In genomic region chr7:99845533-99846236, GRCm38 (mm10) we compare ENCODE assay signal across 30 mouse cellular contexts. TPM values are rescaled to one million over a fixed set of nuclear protein-coding genes. Genes with fewer than 3 reads are reported as not detected.
DNase-seq lines count a peak whose midpoint lies in the region; ATAC-seq and TF ChIP-seq lines count a peak whose summit lies in the region.
"Had no signal": no experiment of that assay in that cellular context is flagged by ENCODE, and none has a peak within 500 bp of the region (broad histone marks: within the 10 kb centered on the region; RNA-seq: fewer than 3 reads in every experiment).

No protein-coding gene starts in this region.

- no peaks in the 10 kb centered on the region for H3K9me3 ChIP-seq in heart, embryonic 12.5 days (replicated peaks)
- H3K9me3 ChIP-seq in heart, embryonic 15.5 days (replicated peaks): no peaks in the 10 kb centered on the region
- H3K9me3 ChIP-seq in hindbrain, embryonic 11.5 days (ENCODE audit: control insufficient read depth, low read length): no peaks in the 10 kb centered on the region
- H3K9me3 ChIP-seq: hindbrain, embryonic 15.5 days; liver, embryonic 12.5 days; midbrain, embryonic 13.5 days; stomach, embryonic 15.5 days had no signal

- no peak overlapping the region for H3K4me2 ChIP-seq in heart, embryonic 12.5 days
- no peak overlapping the region; the same call in 1 of the 2 replicates for H3K4me2 ChIP-seq in heart, embryonic 15.5 days
- H3K4me2 ChIP-seq in myocyte (ENCODE audit: low read depth): peak overlapping the region; percentile 24
- no peak overlapping the region for H3K4me2 ChIP-seq in hindbrain, embryonic 11.5 days (replicated peaks; ENCODE audit: low read depth, low read length)
- H3K4me2 ChIP-seq: hindbrain, embryonic 15.5 days; liver, embryonic 12.5 days; midbrain, embryonic 13.5 days; stomach, embryonic 15.5 days had no signal

- peaks cover 15% of the 10 kb centered on the region for H3K4me1 ChIP-seq in heart, embryonic 12.5 days (replicated peaks)
- H3K4me1 ChIP-seq in heart, embryonic 15.5 days (replicated peaks): peaks cover 5% of the 10 kb centered on the region
- H3K4me1 ChIP-seq in hindbrain, embryonic 11.5 days (replicated peaks; ENCODE audit: control insufficient read depth, insufficient read depth, low read length): no peaks in the 10 kb centered on the region
- H3K4me1 ChIP-seq: stomach, embryonic 15.5 days had no signal

- peaks cover 68% of the 10 kb centered on the region for H3K36me3 ChIP-seq in heart, embryonic 12.5 days
- H3K36me3 ChIP-seq in heart, embryonic 15.5 days: peaks cover 67% of the 10 kb centered on the region
- H3K36me3 ChIP-seq in myocyte (ENCODE audit: control insufficient read depth, insufficient read depth): peaks cover 32% of the 10 kb centered on the region
- H3K36me3 ChIP-seq in hindbrain, embryonic 11.5 days (ENCODE audit: control insufficient read depth, insufficient read depth, low read length): peaks cover 5% of the 10 kb centered on the region; the same call in 1 of the 2 replicates

- H3K27ac ChIP-seq in heart, embryonic 12.5 days (ENCODE audit: poor library complexity, severe bottlenecking): peak overlapping the region; percentile 83
- peak overlapping the region; percentile 74 for H3K27ac ChIP-seq in heart, embryonic 15.5 days
- no peak overlapping the region for H3K27ac ChIP-seq in hindbrain, embryonic 11.5 days (ENCODE audit: low read depth, low read length)
- H3K27ac ChIP-seq: hindbrain, embryonic 15.5 days; liver, embryonic 12.5 days; macrophage; midbrain, embryonic 13.5 days; stomach, embryonic 15.5 days had no signal

- DNase-seq in heart, adult 11 months: peak; percentile 44
- DNase-seq in heart, postnatal 10 days: no peak
- no peak for DNase-seq in heart, postnatal 36 days
- DNase-seq in hindbrain, embryonic 11.5 days (ENCODE audit: low spot score): no peak
- no peak for DNase-seq in adrenal gland, adult 18-20 months (ENCODE audit: low spot score in 2 of 2)
- DNase-seq: adrenal gland, adult 2 months; adrenal gland, postnatal 36 days; cerebellum, adult 18-20 months; cerebellum, postnatal 14 days; gastrocnemius, postnatal 14 days; kidney, adult 9 months; kidney, postnatal 10 days; layer of hippocampus, postnatal 36 days; left cerebral cortex, postnatal 4 days; liver, postnatal 0 days; retina, postnatal 1 day; right cerebral cortex, postnatal 14 days; thymus, postnatal 14 days had no signal

- intact Hi-C loops in heart, postnatal 10 days (cut with DNase I): no loop called here
- intact Hi-C loops in heart, postnatal 36 days (cut with DNase I): no loop called here

- H3K9ac ChIP-seq in heart, embryonic 12.5 days: no peak overlapping the region
- no peak overlapping the region for H3K9ac ChIP-seq in heart, embryonic 15.5 days
- H3K9ac ChIP-seq in hindbrain, embryonic 11.5 days (ENCODE audit: low read depth, low read length): no peak overlapping the region
- H3K9ac ChIP-seq: hindbrain, embryonic 15.5 days; liver, embryonic 12.5 days; liver, postnatal 0 days; midbrain, embryonic 13.5 days; stomach, embryonic 15.5 days had no signal

- H3K79me2 ChIP-seq in myocyte (ENCODE audit: control insufficient read depth, insufficient read depth): peaks cover 6% of the 10 kb centered on the region

- ATAC-seq in heart, embryonic 12.5 days (ENCODE audit: insufficient number of reproducible peaks, low FRiP score): no peak
- no peak for ATAC-seq in heart, embryonic 15.5 days (replicated peaks; ENCODE audit: insufficient number of reproducible peaks, insufficient read depth, low FRiP score, low read depth)
- no peak for ATAC-seq in hindbrain, embryonic 11.5 days (ENCODE audit: low FRiP score)
- ATAC-seq: forebrain, embryonic 16.5 days; inflammation-experienced regulatory T-cells, adult 6 months; liver, embryonic 12.5 days; liver, postnatal 0 days; midbrain, embryonic 13.5 days had no signal

- no peak overlapping the region for H3ac ChIP-seq in myocyte (ENCODE audit: control insufficient read depth, insufficient read length)

- WGBS in heart, embryonic 12.5 days: 85% methylated on average over 8 of the region's 8 CpGs
- WGBS in heart, embryonic 15.5 days: 82% methylated on average over 8 of the region's 8 CpGs
- 96% methylated on average over 8 of the region's 8 CpGs for WGBS in hindbrain, embryonic 11.5 days

- H3K4me3 ChIP-seq in heart, embryonic 12.5 days: no peak overlapping the region
- no peak overlapping the region for H3K4me3 ChIP-seq in heart, embryonic 15.5 days
- no peak overlapping the region for H3K4me3 ChIP-seq in myocyte
- no peak overlapping the region for H3K4me3 ChIP-seq in hindbrain, embryonic 11.5 days (ENCODE audit: low read depth, low read length)
- H3K4me3 ChIP-seq: erythroblast, embryonic 14.5 days; hindbrain, embryonic 15.5 days; liver, embryonic 12.5 days; midbrain, embryonic 13.5 days; stomach, embryonic 15.5 days had no signal

- H3K27me3 ChIP-seq in heart, embryonic 12.5 days (replicated peaks): no peaks in the 10 kb centered on the region
- H3K27me3 ChIP-seq in heart, embryonic 15.5 days: no peaks in the 10 kb centered on the region
- H3K27me3 ChIP-seq in myocyte (ENCODE audit: control insufficient read depth, insufficient read depth, insufficient read length): no peaks in the 10 kb centered on the region
- no peaks in the 10 kb centered on the region for H3K27me3 ChIP-seq in hindbrain, embryonic 11.5 days (ENCODE audit: control insufficient read depth, insufficient read depth, low read length)
- H3K27me3 ChIP-seq: hindbrain, embryonic 15.5 days; liver, embryonic 12.5 days; midbrain, embryonic 13.5 days; stomach, embryonic 15.5 days had no signal

- TF ChIP-seq POLR2A in myocyte (IDR thresholded peaks at IDR 0.05; ENCODE audit: insufficient read length, low read depth): no peak

TF ChIP-seq in myocyte, 11 proteins besides CTCF, POLR2A, EP300 and RAD21:
- no peak for TF ChIP-seq CEBPB (IDR thresholded peaks at IDR 0.05; ENCODE audit: insufficient read depth, poor library complexity, severe bottlenecking)
- no peak for TF ChIP-seq MYOD1 (IDR thresholded peaks at IDR 0.05; ENCODE audit: control insufficient read depth in 1 of 3, insufficient read length in 2 of 3, low read depth in 2 of 3)
- TF ChIP-seq USF1 (IDR thresholded peaks at IDR 0.05; ENCODE audit: low read depth): no peak
- no peak for TF ChIP-seq TCF3 (IDR thresholded peaks at IDR 0.05; ENCODE audit: insufficient read length, low read depth)
- no peak for TF ChIP-seq REST (IDR thresholded peaks at IDR 0.05; ENCODE audit: insufficient read depth, insufficient read length)
- TF ChIP-seq SRF (IDR thresholded peaks at IDR 0.05; ENCODE audit: control insufficient read depth, insufficient read length, low read depth): no peak

RNA-seq across cellular contexts. Expression of gene Xrra1, which starts 13.2 kb away (rescaled TPM):
- under 1 TPM in 1 of 2 experiments, not detected in 1; 0.10 TPM for total RNA-seq in heart, postnatal 10 days (2021)
- polyA plus RNA-seq in heart, embryonic 12.5 days (2016; fragmentation: Nextera tagmentation; extraction: Ambion mirVana): 0.26 and 0.37 TPM in 2 replicates
- total RNA-seq in heart, postnatal 36 days (2021): not detected
- 0.08 and 0.23 TPM in 2 replicates for polyA plus RNA-seq in heart, embryonic 15.5 days (2015; fragmentation: Nextera tagmentation; extraction: Ambion mirVana)
- polyA plus RNA-seq in myocyte (2012; fragmentation: generic; extraction: Trizol): 0.31 TPM
- 0.37 and 0.59 TPM in 2 replicates for polyA plus RNA-seq in hindbrain, embryonic 11.5 days (2014; fragmentation: Nextera tagmentation; extraction: Ambion mirVana)
- total RNA-seq in adrenal gland, adult 18-20 months (2021): 1 to 10 TPM in 1 of 2 experiments, not detected in 1; 2.8 TPM
- total RNA-seq: hematopoietic stem cell, adult 5-6 weeks had no signal
- polyA plus RNA-seq: inflammation-experienced regulatory T-cells, adult 6 months; liver, embryonic 12.5 days had no signal

RNA-seq across cellular contexts. Expression of gene Neu3, which starts 17.5 kb away (rescaled TPM):
- 1 to 10 TPM; 4.0 to 4.3 TPM for total RNA-seq in heart, postnatal 10 days (2021)
- 2.6 and 3.4 TPM in 2 replicates for polyA plus RNA-seq in heart, embryonic 12.5 days (2016; fragmentation: Nextera tagmentation; extraction: Ambion mirVana)
- 1 to 10 TPM; 3.8 to 4.9 TPM for total RNA-seq in heart, postnatal 36 days (2021)
- 3.3 and 4.5 TPM in 2 replicates for polyA plus RNA-seq in heart, embryonic 15.5 days (2015; fragmentation: Nextera tagmentation; extraction: Ambion mirVana)
- 0.88 TPM for polyA plus RNA-seq in myocyte (2012; fragmentation: generic; extraction: Trizol)
- polyA plus RNA-seq in hindbrain, embryonic 11.5 days (2014; fragmentation: Nextera tagmentation; extraction: Ambion mirVana): 1.8 and 2.1 TPM in 2 replicates
- total RNA-seq in adrenal gland, adult 18-20 months (2021): 1 to 10 TPM; 1.9 to 2.4 TPM

RNA-seq across cellular contexts. Expression of gene Spcs2, which starts 17.6 kb away (rescaled TPM):
- total RNA-seq in heart, postnatal 10 days (2021): 10 to 100 TPM; 49.7 to 66.5 TPM
- polyA plus RNA-seq in heart, embryonic 12.5 days (2016; fragmentation: Nextera tagmentation; extraction: Ambion mirVana): 218 and 220 TPM in 2 replicates
- total RNA-seq in heart, postnatal 36 days (2021): 10 to 100 TPM; 48.0 to 50.4 TPM
- 188 and 201 TPM in 2 replicates for polyA plus RNA-seq in heart, embryonic 15.5 days (2015; fragmentation: Nextera tagmentation; extraction: Ambion mirVana)
- 111 TPM for polyA plus RNA-seq in myocyte (2012; fragmentation: generic; extraction: Trizol)
- polyA plus RNA-seq in hindbrain, embryonic 11.5 days (2014; fragmentation: Nextera tagmentation; extraction: Ambion mirVana): 356 and 362 TPM in 2 replicates
- total RNA-seq in adrenal gland, adult 18-20 months (2021): 100 to 1,000 TPM; 150 to 191 TPM
